Mouse (Mus musculus) embryonic facial prominence, embryonic 15.5 days (tissue): Measurements from ENCODE around the gene Trim42. TPM values are rescaled to one million over a fixed set of nuclear protein-coding genes. Genes with fewer than 3 reads are reported as not detected.

Experiments
- ATAC-seq: fragments of 200-750 bp; cut with Nextera tagmentation; 2 replicates; pipeline ENCODE4 v1.8.0; 2017; ENCODE audit warnings: low read depth, moderate TSS enrichment; ENCODE audit not compliant: insufficient number of reproducible peaks, low FRiP score, low TSS enrichment
- H3K27ac ChIP-seq: fragments of 300-500 bp; sonication (generic); replicated peaks from 2 replicates; pipeline ENCODE4 v1.5.1; 2015; ENCODE audit warnings: mild to moderate bottlenecking, inconsistent platforms
- H3K27me3 ChIP-seq: fragments of 300-500 bp; sonication (generic); 2 replicates; pipeline ENCODE4 v1.6.1; 2015; ENCODE audit warnings: inconsistent platforms
- H3K36me3 ChIP-seq: fragments of 300-500 bp; sonication (generic); 2 replicates; pipeline ENCODE4 v1.6.1; 2015; ENCODE audit warnings: mild to moderate bottlenecking, inconsistent platforms
- H3K4me1 ChIP-seq: fragments of 300-500 bp; sonication (generic); 2 replicates; pipeline ENCODE4 v1.6.1; 2015; ENCODE audit warnings: inconsistent platforms
- H3K4me2 ChIP-seq: fragments of 300-500 bp; sonication (generic); replicated peaks from 2 replicates; pipeline ENCODE4 v1.6.1; 2015; ENCODE audit warnings: mild to moderate bottlenecking, inconsistent platforms
- H3K4me3 ChIP-seq: fragments of 300-500 bp; sonication (generic); replicated peaks from 2 replicates; pipeline ENCODE4 v1.5.1; 2015; ENCODE audit warnings: mild to moderate bottlenecking, inconsistent platforms
- H3K9ac ChIP-seq: fragments of 300-500 bp; sonication (generic); 2 replicates; pipeline ENCODE4 v1.6.1; 2015; ENCODE audit warnings: inconsistent platforms
- H3K9me3 ChIP-seq: fragments of 300-500 bp; sonication (generic); replicated peaks from 2 replicates; pipeline ENCODE4 v1.6.1; 2016; ENCODE audit warnings: inconsistent platforms
- WGBS: fragments of 180-500 bp; shearing (Covaris S2); methylation state at CpG from one replicate; pipeline ENCODE4 v1.1.7; 2015; 5-methylcytosine and 5-hydroxymethylcytosine counted together
- polyA plus RNA-seq: library from polyadenylated mRNA; unstranded; fragments of >200 nt; fragmentation: Nextera tagmentation; extraction: Ambion mirVana; gene quantifications from 2 replicates; pipeline ENCODE4 v1.2.1, GENCODE M21; 2015

The Trim42 gene
- polyA plus RNA-seq, 1 experiment from 2014 or later, result not detected

- Histone ChIP-seq H3K4me3 (no peak overlapping the region), H3K9ac (no peak overlapping the region), H3K9me3 (no peaks in the 10 kb centered on the region), H3K27ac (no peak overlapping the region), H3K36me3 (no peaks in the 10 kb centered on the region), H3K4me1 (no peaks in the 10 kb centered on the region), H3K27me3 (no peaks in the 10 kb centered on the region), H3K4me2 (no peak overlapping the region)
- 49% methylated on average over 6 of the region's 6 CpGs for WGBS
- no peak for ATAC-seq
Observed at GRCm38 (mm10) chr9:97307705-97308485, 61.9 kb downstream of the Trim42 start.
